Mouse (Mus musculus) hindbrain, embryonic 10.5 days (tissue): ENCODE measurements around the gene Tomt. TPM values are rescaled to one million over a fixed set of nuclear protein-coding genes. Genes with fewer than 3 reads are reported as not detected.

ENCODE experiments used
- DNase-seq: peaks from one replicate; pipeline ENCODE4 v3.0.0-alpha.2; 2017; ENCODE audit warnings: low spot score
- H3K27ac ChIP-seq: fragments of 300-500 bp; sonication (generic); 2 replicates; pipeline ENCODE4 v1.5.1; 2016; ENCODE audit warnings: mild to moderate bottlenecking, moderate library complexity
- H3K27me3 ChIP-seq: fragments of 300-500 bp; sonication (generic); 2 replicates; pipeline ENCODE4 v1.6.1; 2016; ENCODE audit warnings: mild to moderate bottlenecking; ENCODE audit not compliant: poor library complexity, insufficient read depth, severe bottlenecking
- H3K36me3 ChIP-seq: fragments of 300-500 bp; sonication (generic); 2 replicates; pipeline ENCODE4 v1.6.1; 2016; ENCODE audit warnings: mild to moderate bottlenecking, moderate library complexity
- H3K4me1 ChIP-seq: fragments of 300-500 bp; sonication (generic); replicated peaks from 2 replicates; pipeline ENCODE4 v1.6.1; 2016; ENCODE audit warnings: mild to moderate bottlenecking
- H3K4me3 ChIP-seq: fragments of 300-500 bp; sonication (generic); 2 replicates; pipeline ENCODE4 v1.5.1; 2016; ENCODE audit warnings: mild to moderate bottlenecking, moderate library complexity
- H3K9me3 ChIP-seq: fragments of 300-500 bp; sonication (generic); 2 replicates; pipeline ENCODE4 v1.6.1; 2016; ENCODE audit warnings: mild to moderate bottlenecking, moderate library complexity
- WGBS: fragments of 180-500 bp; shearing (Covaris S2); methylation state at CpG from one replicate; pipeline ENCODE4 v1.1.7; 2016; 5-methylcytosine and 5-hydroxymethylcytosine counted together
- polyA plus RNA-seq: library from polyadenylated mRNA; unstranded; fragments of >200 nt; fragmentation: Nextera tagmentation; extraction: Ambion mirVana; gene quantifications from 2 replicates; pipeline ENCODE4 v1.2.1, GENCODE M21; 2016

Tomt gene
- polyA plus RNA-seq, 1 experiment from 2014 or later: 0.31 TPM

GRCm38 (mm10) chr7:101896104-101897066 lies 9.8 kb downstream of the Tomt start:
- peak; percentile 98 for DNase-seq
- Histone ChIP-seq H3K27me3 (no peaks in the 10 kb centered on the region), H3K27ac (peak overlapping the region; percentile 94), H3K4me3 (peak overlapping the region; percentile 61), H3K9me3 (no peaks in the 10 kb centered on the region), H3K36me3 (peaks cover 28% of the 10 kb centered on the region), H3K4me1 (peaks cover 14% of the 10 kb centered on the region)
- under 1% methylated on average over 57 of the region's 57 CpGs for WGBS

- Histone ChIP-seq H3K27ac (peak overlapping the region; percentile 94), H3K36me3 (peaks cover 22% of the 10 kb centered on the region), H3K9me3 (no peaks in the 10 kb centered on the region), H3K4me3 (peak overlapping the region; percentile 61), H3K27me3 (no peaks in the 10 kb centered on the region), H3K4me1 (peaks cover 14% of the 10 kb centered on the region)
- no peak for DNase-seq
- 33% methylated on average over 9 of the region's 9 CpGs for whole genome bisulfite sequencing
Measured at GRCm38 (mm10) chr7:101895695-101896094, 10.5 kb downstream of the Tomt start.

- DNase-seq: no peak
- WGBS: 86% methylated on average over 4 of the region's 4 CpGs
- Histone ChIP-seq H3K4me3 (no peak overlapping the region), H3K9me3 (no peaks in the 10 kb centered on the region), H3K27me3 (no peaks in the 10 kb centered on the region), H3K36me3 (no peaks in the 10 kb centered on the region), H3K27ac (no peak overlapping the region), H3K4me1 (no peaks in the 10 kb centered on the region)
Measured at GRCm38 (mm10) chr7:101888460-101888859, 17.7 kb downstream of the Tomt start.

- WGBS: 88% methylated on average over 6 of the region's 6 CpGs
- H3K27ac ChIP-seq: no peak overlapping the region
- H3K36me3 ChIP-seq: no peaks in the 10 kb centered on the region
Measured at GRCm38 (mm10) chr7:101886274-101886673, 19.9 kb downstream of the Tomt start.

GRCm38 (mm10) chr7:101884160-101884559 lies 22.0 kb downstream of the Tomt start:
- H3K9me3 ChIP-seq: no peaks in the 10 kb centered on the region
- 92% methylated on average over 4 of the region's 4 CpGs for WGBS

More at GRCm38 (mm10) chr7:101886274-101886673, 19.9 kb downstream of the Tomt start:
- H3K4me1 ChIP-seq: 0 out of 2 replicates have a peak, but pooled peaks cover 4% of the 10 kb centered on the region
- H3K9me3 ChIP-seq: no peaks in the 10 kb centered on the region
- no peak for DNase-seq
- no peaks in the 10 kb centered on the region for H3K27me3 ChIP-seq
- no peak overlapping the region for H3K4me3 ChIP-seq

GRCm38 (mm10) chr7:101882413-101883154 lies 23.6 kb downstream of the Tomt start:
- Histone ChIP-seq H3K27ac (no peak overlapping the region), H3K36me3 (no peaks in the 10 kb centered on the region), H3K4me3 (no peak overlapping the region), H3K4me1 (0 out of 2 replicates have a peak, but pooled peaks cover 4% of the 10 kb centered on the region), H3K27me3 (no peaks in the 10 kb centered on the region), H3K9me3 (no peaks in the 10 kb centered on the region)
- 67% methylated on average over 9 of the region's 9 CpGs for WGBS
- no peak for DNase-seq

More at GRCm38 (mm10) chr7:101884160-101884559, 22.0 kb downstream of the Tomt start:
- Histone ChIP-seq H3K27me3 (no peaks in the 10 kb centered on the region), H3K36me3 (no peaks in the 10 kb centered on the region), H3K4me3 (no peak overlapping the region), H3K27ac (no peak overlapping the region), H3K4me1 (0 out of 2 replicates have a peak, but pooled peaks cover 4% of the 10 kb centered on the region)
- DNase-seq: no peak

- Histone ChIP-seq H3K4me3 (no peak overlapping the region), H3K36me3 (no peaks in the 10 kb centered on the region), H3K27me3 (no peaks in the 10 kb centered on the region), H3K27ac (no peak overlapping the region), H3K4me1 (0 out of 2 replicates have a peak, but pooled peaks cover 4% of the 10 kb centered on the region), H3K9me3 (no peaks in the 10 kb centered on the region)
- WGBS: 81% methylated on average over 4 of the region's 4 CpGs
- DNase-seq: no peak
Measured at GRCm38 (mm10) chr7:101880855-101881254, 25.3 kb downstream of the Tomt start.

- no peak for DNase-seq
- Histone ChIP-seq H3K4me1 (no peaks in the 10 kb centered on the region), H3K9me3 (no peaks in the 10 kb centered on the region), H3K4me3 (no peak overlapping the region), H3K27me3 (no peaks in the 10 kb centered on the region), H3K27ac (no peak overlapping the region), H3K36me3 (no peaks in the 10 kb centered on the region)
- WGBS: 94% methylated on average over 1 of the region's 1 CpGs
Measured at GRCm38 (mm10) chr7:101875978-101876377, 30.2 kb downstream of the Tomt start.

- Histone ChIP-seq H3K9me3 (no peaks in the 10 kb centered on the region), H3K27ac (no peak overlapping the region), H3K36me3 (no peaks in the 10 kb centered on the region), H3K4me3 (no peak overlapping the region), H3K4me1 (peaks cover 20% of the 10 kb centered on the region), H3K27me3 (no peaks in the 10 kb centered on the region)
- WGBS: 92% methylated on average over 3 of the region's 3 CpGs
- DNase-seq: no peak
Measured at GRCm38 (mm10) chr7:101871296-101871695, 34.9 kb downstream of the Tomt start.

- Histone ChIP-seq H3K9me3 (no peaks in the 10 kb centered on the region), H3K27ac (no peak within 1 kb of the TSS), H3K27me3 (no peaks in the 10 kb centered on the region), H3K4me1 (peaks cover 20% of the 10 kb centered on the region), H3K4me3 (no peak within 1 kb of the TSS), H3K36me3 (no peaks in the 10 kb centered on the region)
- WGBS: 83% methylated on average over 2 of the region's 2 CpGs
- DNase-seq: no peak
Measured at GRCm38 (mm10) chr7:101870629-101871028, 35.5 kb downstream of the Tomt start, which contains the start of gene Folr1. Folr1 (minus strand) TSS chr7:101870788.

GRCm38 (mm10) chr7:101869163-101869500 lies 37.0 kb downstream of the Tomt start:
- peak; percentile 7 for DNase-seq
- Histone ChIP-seq H3K4me3 (no peak overlapping the region), H3K27me3 (no peaks in the 10 kb centered on the region), H3K27ac (no peak overlapping the region), H3K4me1 (peaks cover 20% of the 10 kb centered on the region), H3K9me3 (no peaks in the 10 kb centered on the region), H3K36me3 (no peaks in the 10 kb centered on the region)
- WGBS: 45% methylated on average over 7 of the region's 7 CpGs

- WGBS: 57% methylated on average over 13 of the region's 13 CpGs
- Histone ChIP-seq H3K27me3 (no peaks in the 10 kb centered on the region), H3K27ac (no peak overlapping the region), H3K4me3 (no peak overlapping the region), H3K4me1 (peaks cover 20% of the 10 kb centered on the region), H3K9me3 (no peaks in the 10 kb centered on the region), H3K36me3 (no peaks in the 10 kb centered on the region)
- no peak for DNase-seq
Measured at GRCm38 (mm10) chr7:101868241-101869162, 37.7 kb downstream of the Tomt start.
